Mouse (Mus musculus): ENCODE measurements around the gene Rere. TPM values are rescaled to one million over a fixed set of nuclear protein-coding genes. Genes with fewer than 3 reads are reported as not detected.
"Not testable (repeated sequence)": the region's sequence is repeated elsewhere in the genome, so short reads cannot be mapped to it uniquely, and the experiment has no call there.

The Rere gene
- polyA plus RNA-seq, 1 experiment from 2014 or later, result 18.0 TPM

DNA sequence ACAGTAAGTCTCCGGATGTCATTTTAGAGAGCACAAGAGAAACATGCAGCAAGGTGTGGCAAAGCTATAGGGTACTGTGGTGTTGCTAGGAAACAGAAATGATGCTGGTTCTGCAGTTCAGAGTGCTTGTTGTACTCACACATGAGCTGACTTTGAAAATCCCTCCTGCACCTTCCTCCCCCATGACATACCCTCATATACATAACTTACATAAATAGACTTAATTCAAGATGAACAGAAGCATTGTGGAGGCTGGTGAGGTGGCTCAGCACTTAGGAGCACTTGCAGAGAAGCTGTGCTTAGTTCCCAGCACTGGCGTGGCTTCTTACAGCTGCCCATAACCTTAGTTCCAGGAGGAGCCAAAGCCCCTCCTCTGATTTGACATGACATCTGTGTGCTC is 228.6 kb downstream of the Rere start:
- no peaks in the 10 kb centered on the region for H3K27me3 ChIP-seq (ENCODE audit: control insufficient read depth, insufficient read depth, low read length)
- H3K9me3 ChIP-seq (replicated peaks; ENCODE audit: control insufficient read depth, low read length), result no peaks in the 10 kb centered on the region
- H3K27ac ChIP-seq (ENCODE audit: low read length), result no peak overlapping the region
- H3K4me2 ChIP-seq (ENCODE audit: low read depth, low read length), result no peak overlapping the region
- H3K36me3 ChIP-seq (ENCODE audit: control insufficient read depth, insufficient read depth), result peaks cover 26% of the 10 kb centered on the region
- WGBS, result 95% methylated on average over 2 of the region's 2 CpGs
- no peak overlapping the region for H3K4me3 ChIP-seq (ENCODE audit: low read length)
- no peaks in the 10 kb centered on the region; the same call in 1 of the 2 replicates for H3K4me1 ChIP-seq (ENCODE audit: control insufficient read depth, insufficient read depth, low read length)
- H3K9ac ChIP-seq (ENCODE audit: low read length), result no peak overlapping the region
- ATAC-seq (replicated peaks; ENCODE audit: extremely low read depth, insufficient read depth, low FRiP score), result no peak

DNA sequence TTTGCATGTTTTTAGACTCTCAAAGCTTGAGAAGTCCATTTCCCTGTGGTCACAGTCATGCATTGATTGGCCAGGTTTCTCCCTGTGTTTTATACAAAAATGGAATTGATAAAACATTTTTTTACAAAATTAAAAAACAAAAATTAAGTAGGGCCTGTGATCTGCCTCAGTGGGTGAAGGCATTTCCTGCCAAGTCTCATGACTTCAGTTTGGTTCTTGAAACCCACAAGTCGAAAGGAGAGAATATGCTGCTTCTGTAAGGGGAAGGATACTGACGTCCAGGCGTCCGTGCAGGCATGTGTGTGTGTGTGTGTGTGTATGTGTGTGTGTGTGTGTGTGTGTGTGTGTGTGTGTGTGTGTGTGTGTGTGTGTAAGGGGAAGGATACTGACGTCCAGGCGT is 231.9 kb downstream of the Rere start:
- H3K4me2 ChIP-seq (ENCODE audit: low read depth, low read length); H3K9me3 ChIP-seq (replicated peaks; ENCODE audit: control insufficient read depth, low read length); H3K4me1 ChIP-seq (ENCODE audit: control insufficient read depth, insufficient read depth, low read length); H3K9ac ChIP-seq (ENCODE audit: low read length); H3K4me3 ChIP-seq (ENCODE audit: low read length); ATAC-seq (replicated peaks; ENCODE audit: extremely low read depth, insufficient read depth, low FRiP score); H3K27me3 ChIP-seq (ENCODE audit: control insufficient read depth, insufficient read depth, low read length); H3K27ac ChIP-seq (ENCODE audit: low read length): not testable (repeated sequence)
- WGBS, result 95% methylated on average over 4 of the region's 6 CpGs
- H3K36me3 ChIP-seq (ENCODE audit: control insufficient read depth, insufficient read depth), result peaks cover 26% of the 10 kb centered on the region

DNA sequence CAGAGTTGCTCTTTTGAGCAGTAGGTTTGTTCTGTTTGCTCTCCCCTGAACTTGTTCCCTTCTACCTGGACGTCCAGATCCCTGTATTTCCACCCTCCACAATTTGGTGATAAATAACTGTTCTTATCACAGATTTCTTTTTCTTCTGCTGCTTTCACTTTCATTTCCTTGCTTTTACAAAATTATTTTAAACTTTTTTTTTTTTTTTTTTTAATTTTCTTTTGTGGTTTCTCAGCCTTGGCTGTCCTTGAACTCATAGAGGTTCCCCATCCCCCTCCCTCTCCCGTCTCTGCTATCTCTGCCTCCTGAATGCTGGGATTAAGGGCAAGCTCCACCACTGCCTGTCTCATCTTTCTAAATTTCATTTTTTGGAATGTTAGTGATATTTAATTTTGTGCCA is 234.8 kb downstream of the Rere start:
- no peak overlapping the region for H3K4me3 ChIP-seq (ENCODE audit: low read length)
- no peak overlapping the region for H3K4me2 ChIP-seq (ENCODE audit: low read depth, low read length)
- H3K27me3 ChIP-seq (ENCODE audit: control insufficient read depth, insufficient read depth, low read length), result no peaks in the 10 kb centered on the region
- H3K4me1 ChIP-seq (ENCODE audit: control insufficient read depth, insufficient read depth, low read length), result peaks cover 9% of the 10 kb centered on the region
- H3K9me3 ChIP-seq (replicated peaks; ENCODE audit: control insufficient read depth, low read length), result no peaks in the 10 kb centered on the region
- no peak overlapping the region for H3K27ac ChIP-seq (ENCODE audit: low read length)
- WGBS, result 49% methylated on average over 2 of the region's 2 CpGs
- no peak overlapping the region for H3K9ac ChIP-seq (ENCODE audit: low read length)
- no peak for ATAC-seq (replicated peaks; ENCODE audit: extremely low read depth, insufficient read depth, low FRiP score)
- H3K36me3 ChIP-seq (ENCODE audit: control insufficient read depth, insufficient read depth), result peaks cover 4% of the 10 kb centered on the region; the same call in 1 of the 2 replicates

- no peaks in the 10 kb centered on the region for H3K9me3 ChIP-seq (replicated peaks; ENCODE audit: control insufficient read depth, low read length)
- WGBS, result 16% methylated on average over 4 of the region's 4 CpGs
- H3K4me3 ChIP-seq (ENCODE audit: low read length), result no peak overlapping the region
- peaks cover 3% of the 10 kb centered on the region; the same call in 1 of the 2 replicates for H3K36me3 ChIP-seq (ENCODE audit: control insufficient read depth, insufficient read depth)
- peak overlapping the region; percentile 44; the same call in 1 of the 2 replicates for H3K27ac ChIP-seq (ENCODE audit: low read length)
- no peaks in the 10 kb centered on the region for H3K27me3 ChIP-seq (ENCODE audit: control insufficient read depth, insufficient read depth, low read length)
- H3K4me1 ChIP-seq (ENCODE audit: control insufficient read depth, insufficient read depth, low read length), result peaks cover 9% of the 10 kb centered on the region
- H3K9ac ChIP-seq (ENCODE audit: low read length), result no peak overlapping the region
- no peak overlapping the region for H3K4me2 ChIP-seq (ENCODE audit: low read depth, low read length)
- 0 out of 2 replicates have a peak, but pooled peaks have one; percentile 37 for ATAC-seq (replicated peaks; ENCODE audit: extremely low read depth, insufficient read depth, low FRiP score)
These were observed 235.9 kb downstream of the Rere start for GRCm38 (mm10) chr4:150517381-150517780.

DNA sequence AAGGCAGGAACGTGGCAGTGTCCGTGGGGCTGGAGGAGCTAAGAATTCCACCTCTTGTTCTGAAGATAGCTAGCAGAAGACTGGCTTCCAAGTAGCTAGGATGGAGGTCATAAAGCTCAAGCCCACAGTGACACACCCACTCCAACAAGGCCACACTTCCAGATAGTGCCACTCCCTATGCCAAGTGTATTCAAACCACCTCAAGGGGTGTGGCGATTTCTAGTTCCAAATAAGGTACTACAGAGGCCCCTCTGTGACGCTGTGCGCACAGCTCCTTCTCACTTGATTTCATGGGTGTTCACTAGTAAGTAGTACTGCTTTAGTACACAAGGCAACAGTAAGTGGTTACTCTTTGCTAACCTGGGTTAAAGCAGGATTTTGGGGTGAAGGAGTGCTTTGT is 237.4 kb downstream of the Rere start:
- Histone ChIP-seq H3K9ac (ENCODE audit: low read length) (no peak overlapping the region), H3K27me3 (ENCODE audit: control insufficient read depth, insufficient read depth, low read length) (no peaks in the 10 kb centered on the region), H3K27ac (ENCODE audit: low read length) (no peak overlapping the region), H3K9me3 (replicated peaks; ENCODE audit: control insufficient read depth, low read length) (no peaks in the 10 kb centered on the region), H3K4me2 (ENCODE audit: low read depth, low read length) (no peak overlapping the region), H3K4me1 (ENCODE audit: control insufficient read depth, insufficient read depth, low read length) (peaks cover 9% of the 10 kb centered on the region), H3K4me3 (ENCODE audit: low read length) (no peak overlapping the region), H3K36me3 (ENCODE audit: control insufficient read depth, insufficient read depth) (0 out of 2 replicates have a peak, but pooled peaks cover 3% of the 10 kb centered on the region)
- 84% methylated on average over 5 of the region's 5 CpGs for WGBS
- ATAC-seq (replicated peaks; ENCODE audit: extremely low read depth, insufficient read depth, low FRiP score), result no peak

DNA sequence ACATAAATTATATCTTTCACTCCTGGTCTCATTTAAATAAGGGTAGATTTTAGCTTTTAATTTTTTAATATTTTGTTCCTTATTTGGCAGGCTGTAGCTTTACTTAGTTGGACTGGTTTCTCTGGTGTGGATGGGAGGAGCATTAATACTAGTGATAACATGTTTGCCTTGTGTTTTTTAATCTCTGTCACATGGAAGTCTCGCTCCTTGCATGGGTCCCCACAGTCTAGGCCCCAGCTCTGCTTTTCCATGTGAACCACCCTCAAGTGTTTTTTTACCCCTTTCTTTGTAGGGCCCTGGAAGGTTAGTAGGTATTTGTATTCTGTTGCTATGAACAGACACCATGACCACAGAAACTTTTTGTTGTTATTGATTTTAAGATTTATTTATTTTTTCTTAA is 238.6 kb downstream of the Rere start:
- Histone ChIP-seq H3K4me3 (ENCODE audit: low read length) (no peak overlapping the region), H3K4me2 (ENCODE audit: low read depth, low read length) (no peak overlapping the region), H3K9ac (ENCODE audit: low read length) (no peak overlapping the region), H3K36me3 (ENCODE audit: control insufficient read depth, insufficient read depth) (0 out of 2 replicates have a peak, but pooled peaks cover 8% of the 10 kb centered on the region), H3K9me3 (replicated peaks; ENCODE audit: control insufficient read depth, low read length) (no peaks in the 10 kb centered on the region), H3K27ac (ENCODE audit: low read length) (no peak overlapping the region), H3K4me1 (ENCODE audit: control insufficient read depth, insufficient read depth, low read length) (peaks cover 9% of the 10 kb centered on the region), H3K27me3 (ENCODE audit: control insufficient read depth, insufficient read depth, low read length) (no peaks in the 10 kb centered on the region)
- ATAC-seq (replicated peaks; ENCODE audit: extremely low read depth, insufficient read depth, low FRiP score), result no peak
- WGBS, result 70% methylated on average over 1 of the region's 1 CpGs

DNA sequence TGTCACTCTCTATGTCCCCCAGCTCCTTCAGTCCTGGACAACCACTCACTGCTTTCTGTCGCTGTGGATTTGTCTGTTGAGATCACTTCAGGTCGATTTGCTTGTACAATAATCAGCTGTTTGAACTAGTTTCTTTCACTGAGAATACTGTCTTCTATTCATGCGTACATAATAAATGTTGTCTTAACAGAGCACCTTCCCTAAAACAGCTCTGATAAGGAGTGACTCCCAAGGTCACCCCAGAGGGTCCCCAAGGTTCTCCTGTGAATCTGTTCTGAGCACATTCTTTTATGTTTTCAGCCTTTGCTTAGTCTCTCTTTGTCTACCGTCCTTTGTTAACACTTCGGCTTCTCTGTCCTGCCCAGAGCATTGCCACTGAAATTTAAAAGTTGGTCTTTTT is 241.0 kb downstream of the Rere start:
- 72% methylated on average over 5 of the region's 5 CpGs for WGBS
- H3K9ac ChIP-seq (ENCODE audit: low read length), result no peak overlapping the region
- no peak overlapping the region for H3K27ac ChIP-seq (ENCODE audit: low read length)
- H3K4me2 ChIP-seq (ENCODE audit: low read depth, low read length), result no peak overlapping the region
- peaks cover 2% of the 10 kb centered on the region for H3K4me1 ChIP-seq (ENCODE audit: control insufficient read depth, insufficient read depth, low read length)
- H3K36me3 ChIP-seq (ENCODE audit: control insufficient read depth, insufficient read depth), result 0 out of 2 replicates have a peak, but pooled peaks cover 8% of the 10 kb centered on the region
- no peak overlapping the region for H3K4me3 ChIP-seq (ENCODE audit: low read length)
- H3K9me3 ChIP-seq (replicated peaks; ENCODE audit: control insufficient read depth, low read length), result no peaks in the 10 kb centered on the region
- no peak for ATAC-seq (replicated peaks; ENCODE audit: extremely low read depth, insufficient read depth, low FRiP score)
- H3K27me3 ChIP-seq (ENCODE audit: control insufficient read depth, insufficient read depth, low read length), result no peaks in the 10 kb centered on the region

DNA sequence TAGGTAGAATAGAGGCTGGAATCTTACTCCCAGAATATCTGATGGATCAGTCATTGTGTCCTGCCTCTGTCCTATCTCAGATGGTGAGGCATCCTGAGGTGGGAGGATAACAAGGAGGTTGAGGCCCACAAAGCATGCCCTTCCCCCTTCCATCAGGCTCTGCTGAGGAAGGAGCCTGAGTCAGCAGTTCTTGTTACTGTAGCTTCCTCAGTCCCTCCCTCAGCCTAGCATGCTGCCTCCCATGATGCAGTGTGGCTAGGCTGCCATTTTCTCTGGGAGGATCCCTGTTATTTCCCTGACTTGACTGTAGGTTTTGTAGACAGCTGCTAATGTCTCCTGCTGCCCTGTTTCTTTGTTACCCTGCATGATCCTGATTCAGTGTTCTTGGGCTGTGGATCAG is 241.9 kb downstream of the Rere start:
- Histone ChIP-seq H3K4me2 (ENCODE audit: low read depth, low read length) (no peak overlapping the region), H3K9me3 (replicated peaks; ENCODE audit: control insufficient read depth, low read length) (no peaks in the 10 kb centered on the region), H3K36me3 (ENCODE audit: control insufficient read depth, insufficient read depth) (0 out of 2 replicates have a peak, but pooled peaks cover 8% of the 10 kb centered on the region), H3K27me3 (ENCODE audit: control insufficient read depth, insufficient read depth, low read length) (no peaks in the 10 kb centered on the region), H3K27ac (ENCODE audit: low read length) (no peak overlapping the region), H3K4me1 (ENCODE audit: control insufficient read depth, insufficient read depth, low read length) (no peaks in the 10 kb centered on the region), H3K4me3 (ENCODE audit: low read length) (no peak overlapping the region), H3K9ac (ENCODE audit: low read length) (no peak overlapping the region)
- no peak for ATAC-seq (replicated peaks; ENCODE audit: extremely low read depth, insufficient read depth, low FRiP score)

GRCm38 (mm10) chr4:150526269-150526668 is 244.8 kb downstream of the Rere start:
- Histone ChIP-seq H3K4me3 (ENCODE audit: low read length) (no peak overlapping the region), H3K4me2 (ENCODE audit: low read depth, low read length) (no peak overlapping the region), H3K27me3 (ENCODE audit: control insufficient read depth, insufficient read depth, low read length) (no peaks in the 10 kb centered on the region), H3K36me3 (ENCODE audit: control insufficient read depth, insufficient read depth) (peaks cover 16% of the 10 kb centered on the region), H3K27ac (ENCODE audit: low read length) (no peak overlapping the region), H3K9me3 (replicated peaks; ENCODE audit: control insufficient read depth, low read length) (no peaks in the 10 kb centered on the region), H3K4me1 (ENCODE audit: control insufficient read depth, insufficient read depth, low read length) (no peaks in the 10 kb centered on the region), H3K9ac (ENCODE audit: low read length) (no peak overlapping the region)
- WGBS, result 90% methylated on average over 1 of the region's 1 CpGs
- no peak for ATAC-seq (replicated peaks; ENCODE audit: extremely low read depth, insufficient read depth, low FRiP score)
